Mouse (Mus musculus): ENCODE results near the gene Axin1.

DNA sequence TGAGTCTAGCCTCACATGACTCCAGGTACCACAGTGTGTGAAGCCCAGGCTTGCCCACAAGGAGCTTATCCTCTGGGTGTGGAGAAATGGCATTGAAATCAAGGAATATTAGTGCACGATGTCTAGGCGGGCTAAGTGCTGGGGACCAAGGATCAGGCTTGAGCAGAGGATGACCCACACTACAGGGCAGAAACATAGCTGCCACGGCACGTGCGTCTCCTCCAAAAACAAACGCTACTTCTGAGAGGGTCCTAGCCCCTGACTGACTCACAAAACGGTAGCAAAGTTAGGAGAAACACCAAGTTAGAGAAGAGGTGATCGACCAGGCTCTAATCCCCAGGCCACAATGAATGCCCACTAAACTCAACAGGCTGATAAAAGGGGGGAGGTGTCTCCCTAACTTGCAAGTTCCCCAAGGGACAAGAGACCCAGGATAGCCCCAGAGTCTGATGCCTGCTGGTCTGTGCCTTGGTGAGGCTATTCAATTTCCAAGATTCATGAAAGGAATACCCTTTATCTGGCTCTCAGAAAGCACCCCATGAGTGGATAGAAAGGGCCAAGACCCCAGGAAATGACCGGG lies 43.9 kb upstream of the Axin1 start:
- TF ChIP-seq POLR2A (IDR thresholded peaks at IDR 0.05; ENCODE audit: borderline replicate concordance, insufficient read depth, low read length) (no peak), CTCF (IDR thresholded peaks at IDR 0.05; ENCODE audit: borderline replicate concordance, insufficient read depth, low read depth, low read length) (no peak)

Data from cerebellum, adult 2 months (tissue).